Mouse (Mus musculus) heart, postnatal 36 days (tissue): ENCODE results near the gene Panx3. TPM values are rescaled to one million over a fixed set of nuclear protein-coding genes. Genes with fewer than 3 reads are reported as not detected.
A peak's percentile ranks its signal among the peaks of the same experiment; 100 is the strongest.

Experiments used
- DNase-seq, 2 experiments: peaks; one replicate each; pipeline ENCODE4 v3.0.0; 2021 to 2022
- intact Hi-C: fragments of 180-260 bp; cut with DNase I; formaldehyde crosslinking; loops from one replicate; pipeline ENCODE4 v1.15.1; 2025
- total RNA-seq, 2 experiments: library from RNA; stranded (reverse); gene quantifications; 2 replicates each; pipeline ENCODE4 v1.2.3; 2021

The Panx3 gene
- total RNA-seq, 2 experiments from 2014 or later: not detected

DNA sequence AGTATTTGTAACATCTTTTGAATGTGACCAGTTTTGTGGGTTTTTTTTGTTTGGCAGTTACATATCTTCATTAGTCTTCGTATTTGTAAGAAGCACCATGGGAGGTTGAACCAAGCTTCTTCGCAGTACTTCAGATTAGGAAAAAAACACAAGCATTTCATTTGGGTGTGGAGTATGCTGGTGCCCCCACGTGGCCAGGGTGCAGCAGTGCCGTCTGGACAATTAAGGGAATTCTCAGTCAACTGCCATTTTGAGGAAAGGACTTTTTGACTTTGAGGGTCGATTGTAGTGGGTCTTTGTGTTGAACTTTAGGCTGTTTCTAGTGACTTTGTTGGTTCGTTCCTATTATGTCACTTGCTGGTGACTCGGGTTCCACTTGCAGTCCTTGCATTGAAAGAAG is 32.7 kb downstream of the Panx3 start:
- intact Hi-C loops: loop anchor here (1.0 kb wide), 1 partner anchor 173 kb away; no protein-coding TSS in a partner anchor
- DNase-seq: peak; percentile 40 to 55

DNA sequence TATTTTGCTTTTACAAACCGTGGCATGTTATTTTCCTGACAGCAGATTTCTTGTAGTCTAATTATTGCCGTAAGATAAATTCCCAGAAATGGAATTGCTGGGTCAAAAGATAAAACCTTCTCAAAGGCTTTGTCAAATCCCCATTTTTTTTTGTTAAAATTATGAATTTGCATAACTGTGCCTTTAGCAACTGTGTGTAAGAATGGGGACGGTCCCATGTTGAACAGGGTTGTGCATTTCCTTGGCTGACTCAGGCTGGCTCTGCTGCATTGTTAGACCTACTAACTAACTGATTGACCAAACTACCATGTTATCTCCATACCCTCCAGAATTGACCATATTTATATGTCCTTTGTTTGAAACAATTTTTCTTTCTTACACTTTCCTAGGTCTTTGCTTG is 34.8 kb downstream of the Panx3 start:
- intact Hi-C loops: no loop called here
- no peak for DNase-seq

DNA sequence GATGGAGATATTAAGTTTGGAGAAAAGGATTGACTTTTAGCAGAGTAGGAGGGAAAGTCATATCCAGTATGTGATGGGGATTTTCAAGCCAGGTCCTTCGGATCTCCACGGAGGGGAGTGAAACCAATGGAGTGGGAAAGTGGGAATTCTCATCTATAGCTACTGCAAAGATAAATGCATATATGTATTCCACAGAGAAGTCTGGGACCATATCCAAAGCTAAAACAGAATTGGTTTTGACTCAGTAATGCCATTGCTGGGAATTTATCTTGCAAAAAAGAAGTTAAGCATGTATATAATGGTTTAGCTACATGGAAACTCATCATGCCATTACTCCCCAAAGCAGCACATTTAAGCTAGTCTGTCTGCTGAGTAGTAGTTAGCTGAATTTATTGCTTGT is 36.7 kb downstream of the Panx3 start:
- intact Hi-C loops: no loop called here

DNA sequence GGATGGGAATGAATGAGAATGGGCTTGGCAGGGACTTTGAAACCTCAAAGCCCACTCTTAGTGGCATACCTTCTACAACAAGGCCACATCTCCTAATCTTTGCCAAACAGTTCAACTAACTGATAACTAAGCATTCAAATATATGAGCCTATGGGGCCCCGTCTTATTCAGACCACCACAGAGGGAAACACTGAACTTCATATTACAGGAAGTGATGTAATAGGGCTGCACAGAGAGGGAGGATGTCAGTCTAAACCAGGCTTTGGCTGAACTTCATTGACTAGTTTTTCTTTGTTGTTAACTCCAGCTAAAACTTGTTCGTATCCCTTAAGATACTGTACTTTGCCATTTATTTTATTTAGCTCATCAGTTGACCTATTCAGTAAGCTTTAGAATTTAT is 39.1 kb downstream of the Panx3 start:
- no peak for DNase-seq
- intact Hi-C loops: no loop called here

More for the DNA sequence above, 36.7 kb downstream of the Panx3 start:
- no peak for DNase-seq

DNA sequence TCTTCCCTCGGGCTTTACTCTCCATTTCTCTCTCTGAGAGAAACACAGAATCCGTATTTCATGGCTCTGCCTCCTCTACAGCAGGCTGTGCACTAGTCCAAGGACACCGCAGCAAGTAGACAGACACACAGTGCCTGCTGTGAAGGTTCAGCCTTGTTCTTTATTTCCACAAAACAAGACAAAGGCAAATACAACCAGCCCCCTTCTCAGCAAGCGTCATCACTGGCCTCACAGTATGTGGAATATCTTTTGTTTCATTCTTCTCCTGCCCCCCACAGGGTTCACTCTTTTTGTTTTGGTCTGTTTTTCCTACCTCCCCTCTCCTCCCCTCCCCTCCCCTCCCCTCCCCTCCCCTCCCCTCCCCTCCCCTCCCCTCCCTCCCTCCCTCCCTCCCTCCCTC is 40.5 kb downstream of the Panx3 start:
- DNase-seq: no peak
- intact Hi-C loops: no loop called here

DNA sequence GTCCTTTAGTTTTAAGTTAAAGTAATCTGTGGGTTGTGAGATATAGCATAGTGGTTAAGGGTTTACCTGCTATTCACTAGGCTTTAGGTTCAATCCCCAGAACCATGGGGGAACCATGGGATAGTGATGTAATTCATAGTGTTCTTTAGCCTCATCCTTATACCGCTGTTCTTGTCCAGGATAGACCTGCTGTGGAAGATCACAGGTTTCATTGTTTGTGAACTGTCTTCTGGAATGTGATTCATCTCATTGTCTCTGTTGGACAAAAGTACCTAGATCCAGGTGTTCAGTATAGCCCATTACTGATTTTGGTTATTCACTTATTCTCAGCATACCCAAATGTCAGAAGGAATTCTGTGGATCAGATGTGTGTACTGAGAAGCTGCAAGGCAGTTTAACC is 41.8 kb downstream of the Panx3 start:
- DNase-seq: no peak
- intact Hi-C loops: no loop called here

DNA sequence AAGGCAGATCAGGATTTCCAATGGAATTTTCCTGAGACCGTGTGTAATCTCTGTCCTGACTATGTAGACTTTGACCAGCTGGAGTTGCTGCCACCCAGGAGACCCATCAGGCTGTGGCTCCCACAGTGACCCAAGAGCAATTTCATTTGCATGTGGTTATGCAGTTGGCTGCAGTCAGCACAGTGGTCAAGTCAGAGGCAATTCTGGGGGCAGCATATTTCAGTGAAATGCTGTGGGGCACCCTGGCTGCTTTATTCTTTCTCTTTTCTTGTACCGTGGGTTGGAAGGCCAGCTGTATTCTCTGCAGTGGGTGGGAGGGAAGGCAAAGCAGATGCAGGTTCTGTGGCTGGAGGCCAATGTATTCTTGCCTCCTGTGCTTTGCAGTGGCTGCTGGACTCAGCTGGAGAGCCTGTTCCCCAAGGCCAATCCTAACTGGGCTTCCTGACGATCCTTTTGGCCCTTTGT is 42.9 kb downstream of the Panx3 start:
- intact Hi-C loops: no loop called here
- no peak for DNase-seq

DNA sequence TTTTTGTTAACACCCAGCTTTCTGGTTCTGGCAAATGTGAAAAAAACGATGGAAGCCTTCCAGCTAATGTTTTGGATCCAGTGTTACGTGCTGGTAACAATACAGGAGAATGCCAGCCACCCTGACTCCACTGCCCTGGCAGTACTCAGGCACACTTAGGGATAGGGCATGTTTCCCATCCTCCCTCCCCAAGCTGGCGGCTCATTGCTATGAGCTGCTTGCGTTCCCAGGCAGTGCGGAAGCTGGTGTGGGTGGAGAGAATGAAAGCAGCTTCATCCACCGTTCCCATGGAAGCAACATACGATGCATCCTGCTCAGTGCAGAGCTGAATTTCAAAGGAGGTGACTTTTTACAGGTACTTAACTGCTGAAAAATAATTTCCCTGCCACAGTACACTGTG is 43.4 kb downstream of the Panx3 start:
- intact Hi-C loops: no loop called here
- peak; percentile 10 to 21 for DNase-seq

DNA sequence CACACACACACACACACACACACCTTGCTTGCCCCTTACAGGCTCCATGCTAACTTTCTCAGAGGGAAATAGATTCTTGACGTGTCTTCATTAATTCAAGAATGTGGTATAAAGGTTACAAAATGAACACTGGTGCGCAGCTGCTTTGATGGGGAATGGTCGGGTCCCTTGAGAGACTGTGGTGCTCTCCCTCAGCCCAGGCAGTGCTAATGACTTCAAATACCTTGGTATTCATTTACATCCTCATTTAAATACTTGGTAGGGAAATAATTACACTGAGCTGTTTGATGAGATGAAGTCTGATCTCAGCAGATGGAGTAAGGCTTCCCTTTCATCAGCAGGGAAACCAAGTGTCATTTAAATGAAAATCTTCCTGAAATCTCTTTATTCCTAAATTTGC is 43.9 kb downstream of the Panx3 start:
- DNase-seq: no peak
- intact Hi-C loops: no loop called here

DNA sequence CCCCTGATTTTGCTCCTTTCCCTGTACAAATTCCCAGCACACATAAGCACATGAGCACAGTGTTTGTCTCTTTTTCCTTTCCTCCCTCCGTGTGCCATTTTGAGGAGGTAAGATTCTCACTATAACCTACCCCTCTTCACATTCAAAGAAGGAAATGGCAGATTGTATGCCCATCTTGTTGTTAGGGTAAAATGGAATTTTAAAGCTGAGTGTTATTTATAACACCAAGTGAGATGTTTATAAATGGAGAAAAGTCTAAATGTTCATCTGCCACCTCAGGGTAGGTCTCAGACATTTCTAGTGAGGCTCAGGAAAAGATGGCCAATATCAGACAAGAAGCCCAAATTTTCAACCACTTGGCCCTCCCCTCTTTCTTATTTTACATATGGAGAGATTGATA is 44.5 kb downstream of the Panx3 start:
- DNase-seq: no peak
- intact Hi-C loops: no loop called here

DNA sequence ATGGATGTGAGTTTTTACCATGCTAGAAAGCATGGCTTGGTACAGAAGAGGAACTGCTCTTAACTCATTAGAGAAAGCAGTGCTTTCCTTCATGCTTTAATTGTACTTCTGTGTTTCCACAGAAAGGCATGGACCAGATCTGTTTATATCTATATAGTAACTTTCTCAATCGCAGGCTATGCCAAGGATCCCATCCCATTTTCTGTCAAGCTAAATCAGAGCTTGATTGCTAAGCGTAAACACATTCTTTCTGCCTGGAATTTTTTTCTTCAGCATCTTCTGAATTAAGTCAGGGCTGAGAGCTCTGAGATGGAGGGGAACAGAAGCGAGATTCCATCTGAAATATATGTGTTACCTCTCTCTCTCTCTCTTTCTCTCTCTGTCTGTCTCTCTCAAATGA is 45.1 kb downstream of the Panx3 start:
- no peak for DNase-seq
- intact Hi-C loops: no loop called here

DNA sequence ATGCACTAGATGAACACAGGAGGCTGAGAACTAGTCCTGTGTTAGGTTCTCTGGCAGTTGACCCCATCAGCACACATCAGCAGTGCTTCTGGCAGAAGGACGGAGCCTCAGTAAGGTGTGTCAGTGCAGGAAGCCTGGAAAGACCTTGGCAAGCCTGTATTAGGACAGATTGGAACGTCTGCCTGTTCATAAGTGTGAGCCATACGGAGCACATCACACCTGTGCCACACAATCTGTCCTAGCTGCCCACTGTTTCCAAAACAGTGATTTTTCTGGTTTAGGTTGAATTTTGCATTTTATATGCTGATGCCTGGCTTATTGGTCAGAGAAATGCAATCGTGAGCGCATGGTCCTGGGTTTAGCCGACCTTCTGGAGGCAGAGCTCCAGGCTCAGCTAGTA is 47.7 kb downstream of the Panx3 start:
- intact Hi-C loops: no loop called here
- no peak for DNase-seq

DNA sequence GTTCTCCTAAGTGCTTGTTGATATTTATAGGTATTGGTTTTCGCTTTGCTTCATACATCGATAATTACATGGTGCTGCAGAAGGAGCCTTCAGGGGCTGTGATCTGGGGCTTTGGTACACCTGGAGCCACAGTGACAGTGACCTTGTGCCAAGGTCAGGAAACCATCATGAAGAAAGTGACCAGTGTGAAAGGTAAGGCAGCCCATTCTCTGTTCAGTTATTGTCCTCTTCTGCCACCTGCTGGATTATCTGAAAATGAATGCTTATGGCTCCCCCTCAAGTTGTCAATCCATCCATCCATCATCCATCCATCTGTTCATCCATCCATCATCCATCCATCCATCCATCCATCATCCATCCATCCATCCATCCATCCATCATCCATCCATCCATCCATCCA is 52.3 kb downstream of the Panx3 start:
- intact Hi-C loops: loop anchor here (1.0 kb wide), 2 partner anchors 153 to 186 kb away; no protein-coding TSS in a partner anchor
- peak; percentile 21 to 38 for DNase-seq

DNA sequence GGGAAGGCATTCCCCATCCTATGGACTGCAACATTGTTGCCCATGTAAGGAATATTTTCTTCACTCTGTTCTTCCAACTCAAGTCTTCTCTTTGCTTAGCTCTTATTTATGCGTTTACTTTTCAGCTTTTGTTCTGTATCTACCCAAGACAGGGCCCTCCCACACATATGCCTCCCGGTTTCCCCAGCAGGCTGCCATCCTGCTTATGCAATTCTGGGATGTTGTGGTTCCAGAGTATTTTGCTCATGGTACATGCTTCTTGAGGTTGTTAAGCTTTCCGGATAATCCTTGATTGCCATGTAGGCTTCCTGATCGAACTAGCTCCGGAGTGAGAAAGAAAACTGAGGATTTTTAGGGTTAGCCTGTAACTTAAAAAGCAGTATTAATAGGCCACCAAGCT is 53.8 kb downstream of the Panx3 start:
- intact Hi-C loops: no loop called here
- DNase-seq: no peak

DNA sequence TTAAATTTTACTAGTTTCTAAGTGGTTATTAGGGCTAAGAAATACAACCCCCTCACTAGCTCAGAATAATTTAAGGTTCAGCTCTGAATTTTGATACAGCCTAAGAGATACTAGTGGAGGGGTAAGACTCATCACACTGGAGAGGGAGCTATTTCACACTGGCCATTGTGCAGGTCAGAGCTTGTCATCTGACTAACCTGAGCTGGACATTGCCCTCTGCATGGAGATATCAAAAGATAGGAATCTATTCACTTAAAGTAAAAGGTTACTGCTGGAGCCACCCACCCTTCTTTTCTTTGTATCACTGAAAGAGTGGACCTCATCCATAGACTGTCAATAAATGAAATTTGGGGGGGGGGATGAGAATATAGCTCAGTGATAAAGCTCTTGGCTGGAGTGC is 54.7 kb downstream of the Panx3 start:
- intact Hi-C loops: loop anchor here (5.0 kb wide), 1 partner anchor 47 kb away; no protein-coding TSS in a partner anchor
- DNase-seq: no peak

DNA sequence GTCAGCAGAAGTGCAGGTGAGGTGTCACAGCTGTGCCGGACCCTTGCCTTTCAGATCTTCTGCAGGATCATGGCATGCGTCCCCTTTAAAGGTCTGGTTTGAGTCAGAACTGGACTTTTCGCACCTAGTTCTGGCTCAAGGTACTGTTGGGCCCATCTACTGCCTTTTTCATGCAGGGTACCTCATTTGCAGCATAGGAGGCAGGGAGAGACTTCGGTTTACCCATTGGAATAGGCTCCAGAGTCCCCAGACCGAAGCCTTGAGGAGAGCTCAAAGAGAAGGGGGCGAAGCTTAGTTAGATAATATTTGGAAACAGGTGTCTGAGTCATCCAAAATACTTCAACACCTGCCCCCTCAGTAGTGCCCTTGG is 55.1 kb downstream of the Panx3 start:
- DNase-seq: no peak
- intact Hi-C loops: loop anchor here (1.0 to 5.0 kb wide), 3 partner anchors 47 to 86 kb away; partner anchors contain the start of gene Esam

DNA sequence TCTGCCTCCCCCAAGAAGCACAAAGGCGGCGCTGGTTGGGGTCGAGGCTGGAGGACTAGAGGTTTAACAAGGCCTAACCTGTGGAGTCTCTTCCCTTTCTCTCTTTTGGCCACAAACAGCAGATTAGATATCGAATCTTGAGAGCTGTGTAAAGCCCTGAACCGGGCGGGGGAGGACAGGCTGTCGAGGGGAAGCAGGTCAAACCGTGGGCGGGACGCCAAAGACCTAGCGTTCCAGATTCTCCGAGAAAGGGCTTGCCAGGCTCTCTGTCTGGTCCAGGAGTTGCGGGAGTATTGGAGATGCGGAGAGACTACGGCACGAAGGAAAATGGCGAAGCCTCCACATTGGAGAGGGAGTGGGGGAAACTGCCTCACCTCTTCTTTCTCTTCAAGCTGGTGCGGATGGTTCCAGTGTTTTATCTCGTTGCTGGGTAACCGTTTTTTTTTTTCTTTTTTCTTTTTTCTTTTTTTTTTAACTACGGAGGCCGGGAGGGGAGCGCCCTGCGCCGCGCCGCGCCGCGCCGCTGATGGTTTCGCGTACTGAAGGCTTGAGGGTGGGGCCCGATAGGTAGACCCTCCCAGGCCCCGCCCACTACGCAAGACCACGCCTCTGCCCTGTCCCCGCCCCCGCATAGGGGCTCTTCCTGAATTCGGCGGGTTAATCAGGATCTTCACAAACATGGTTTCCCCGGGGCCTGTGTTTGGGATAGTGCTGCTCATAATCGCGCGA is 55.7 kb downstream of the Panx3 start, which contains the start of gene Spa17:
Spa17 (minus strand) TSS at position 541 of the 729 bp plus-strand sequence.
- intact Hi-C loops: loop anchor here (1.0 to 5.0 kb wide), 3 partner anchors 46 to 85 kb away; partner anchors contain the start of gene Esam
- DNase-seq: peak; percentile 88

Other genes with a start within 250 kb of the Panx3 start
- gene Robo3, start 236.0 kb downstream of the Panx3 start, total RNA-seq: not detected
- 1 to 10 TPM; 6.7 to 6.9 TPM for gene Msantd2, start 179.9 kb downstream of the Panx3 start, total RNA-seq
- 10 to 100 TPM; 66.9 to 79.2 TPM for gene Esam, start 141.2 kb downstream of the Panx3 start, total RNA-seq
- 1 to 10 TPM; 4.0 to 4.7 TPM for gene Vsig2, start 130.0 kb downstream of the Panx3 start, total RNA-seq
- 1 to 10 TPM; 4.5 to 6.1 TPM for gene Nrgn, start 116.3 kb downstream of the Panx3 start, total RNA-seq
- 1 to 10 TPM; 9.6 to 9.7 TPM for gene Siae, start 113.5 kb downstream of the Panx3 start, total RNA-seq
- gene Spa17, start 55.5 kb downstream of the Panx3 start, total RNA-seq: 1 to 10 TPM; 2.6 to 2.7 TPM
- gene Tbrg1, start 11.9 kb downstream of the Panx3 start, total RNA-seq: 10 to 100 TPM; 35.2 to 37.8 TPM
- gene Olfr160, start 47.0 kb upstream of the Panx3 start, total RNA-seq: not detected
- gene Olfr874, start 75.9 kb upstream of the Panx3 start, total RNA-seq: not detected
- gene Olfr875, start 102.6 kb upstream of the Panx3 start, total RNA-seq: not detected
- gene Olfr876, start 133.8 kb upstream of the Panx3 start, total RNA-seq: not detected
- gene Olfr877, start 185.0 kb upstream of the Panx3 start, total RNA-seq: not detected
- gene Olfr145, start 227.5 kb upstream of the Panx3 start, total RNA-seq: not detected
- not detected for gene Olfr878, start 248.6 kb upstream of the Panx3 start, total RNA-seq